Mouse (Mus musculus): ENCODE measurements around the gene Ky.

Ky gene

GRCm38 (mm10) chr9:102504716-102505378 lies 703 bp upstream of the Ky start:
- DNase-seq, result no peak

DNA sequence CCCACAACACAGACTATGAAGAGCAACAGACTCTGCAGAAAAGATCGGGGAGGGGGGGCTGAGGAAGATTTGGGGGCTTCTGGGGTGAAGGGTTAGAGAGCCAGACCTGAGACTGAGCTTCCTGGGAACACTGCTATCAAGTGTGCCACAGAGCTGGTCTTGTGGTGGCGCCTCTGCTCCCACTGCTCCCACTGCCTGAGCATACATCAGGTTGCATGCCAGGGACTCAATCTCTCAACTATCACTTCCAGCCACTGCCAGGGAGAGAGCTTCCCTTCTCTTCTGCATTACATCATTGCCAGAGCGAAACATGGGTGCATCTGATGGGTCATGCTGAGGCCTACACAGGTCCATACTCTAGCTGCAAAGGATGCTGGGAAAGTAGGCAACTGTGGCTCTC lies 2.8 kb downstream of the Ky start:
- no peak for DNase-seq

GRCm38 (mm10) chr9:102511423-102511822 lies 5.9 kb downstream of the Ky start:
- DNase-seq, result no peak

- no peak for DNase-seq
These were observed 8.0 kb downstream of the Ky start for GRCm38 (mm10) chr9:102513578-102513977.

DNA sequence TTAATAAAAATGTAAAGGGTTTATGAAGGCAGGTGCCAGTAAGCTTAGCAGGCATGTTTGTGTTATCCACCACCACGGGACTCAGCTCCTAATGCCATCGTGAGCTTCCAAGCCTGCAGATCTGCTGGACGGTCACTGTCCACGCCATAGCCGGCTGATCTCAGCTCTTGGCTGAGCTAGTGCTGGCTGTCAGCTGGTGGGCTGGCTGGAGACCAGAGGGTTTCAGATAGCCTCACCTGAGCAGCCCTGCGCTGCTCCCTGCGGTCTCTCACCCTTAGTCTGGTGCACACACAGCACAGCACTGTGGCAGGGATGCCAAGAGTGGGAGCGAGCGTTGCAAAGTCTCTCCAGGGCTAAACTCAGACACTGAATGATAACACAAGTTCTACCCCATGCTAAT lies 12.9 kb downstream of the Ky start:
- no peak for DNase-seq

GRCm38 (mm10) chr9:102521396-102521795 lies 15.8 kb downstream of the Ky start:
- no peak for DNase-seq

DNA sequence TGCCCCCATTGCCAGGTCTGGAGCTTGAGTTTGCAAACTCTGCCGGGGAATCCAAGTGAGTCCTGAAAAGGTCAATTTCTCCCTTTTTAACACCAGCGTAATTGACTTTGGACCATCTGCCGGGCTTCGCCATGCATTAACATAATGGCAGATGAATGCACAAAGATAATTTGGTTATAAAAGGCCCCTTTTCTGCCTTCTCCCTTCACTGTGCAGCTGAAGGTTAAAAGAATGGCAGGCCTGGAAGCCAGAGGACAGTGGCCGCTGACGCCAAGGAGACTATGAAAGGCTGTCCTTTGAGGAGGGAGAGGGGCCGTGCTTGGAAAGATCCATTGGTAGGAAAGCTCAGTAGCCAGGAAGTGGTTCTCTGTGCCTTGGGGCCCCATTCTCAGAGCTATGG lies 22.6 kb downstream of the Ky start:
- DNase-seq, result no peak

GRCm38 (mm10) chr9:102528561-102528960 lies 23.0 kb downstream of the Ky start:
- no peak for DNase-seq

GRCm38 (mm10) chr9:102529008-102529407 lies 23.5 kb downstream of the Ky start:
- no peak for DNase-seq

GRCm38 (mm10) chr9:102531051-102531892 lies 25.7 kb downstream of the Ky start:
- no peak for DNase-seq

DNA sequence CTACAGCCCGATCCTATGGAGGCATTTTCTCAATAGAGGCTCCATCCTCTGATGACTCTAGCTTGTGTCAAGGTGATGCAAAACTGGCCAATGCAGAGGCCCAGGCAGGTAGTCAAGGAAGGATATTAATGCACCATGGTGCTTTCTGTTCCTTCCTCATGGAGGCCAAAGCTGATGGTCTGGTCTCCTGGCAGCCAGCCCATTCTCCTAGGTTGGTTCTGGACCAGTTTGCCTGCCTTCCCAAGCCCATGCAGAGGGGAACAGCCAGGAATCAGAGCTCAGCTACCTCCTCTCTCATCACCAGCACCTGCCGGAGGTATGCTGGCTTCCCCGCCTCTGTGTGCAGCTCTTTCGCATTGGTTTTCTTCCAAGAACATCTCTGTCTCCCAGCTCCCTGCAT lies 31.4 kb downstream of the Ky start:
- no peak for DNase-seq

DNA sequence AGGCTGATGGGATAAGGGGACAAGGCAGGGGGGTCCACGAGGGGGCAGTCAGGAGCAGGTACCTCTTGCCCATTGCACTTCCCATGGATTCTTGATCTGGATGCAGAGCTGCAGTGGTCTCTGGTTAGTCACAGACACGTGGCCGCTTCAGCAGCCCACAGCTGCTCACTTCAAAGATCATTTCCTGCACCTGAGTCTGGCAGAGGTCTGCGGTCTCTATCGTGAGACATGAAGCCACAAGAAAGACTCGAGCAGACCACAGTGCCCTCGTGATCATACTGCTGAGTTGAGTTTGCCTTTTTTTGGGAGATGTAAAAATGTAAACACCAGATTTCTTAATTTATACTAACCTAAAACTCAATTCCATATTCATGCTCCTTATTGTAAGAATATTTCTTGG lies 34.1 kb downstream of the Ky start:
- DNase-seq, result no peak

DNA sequence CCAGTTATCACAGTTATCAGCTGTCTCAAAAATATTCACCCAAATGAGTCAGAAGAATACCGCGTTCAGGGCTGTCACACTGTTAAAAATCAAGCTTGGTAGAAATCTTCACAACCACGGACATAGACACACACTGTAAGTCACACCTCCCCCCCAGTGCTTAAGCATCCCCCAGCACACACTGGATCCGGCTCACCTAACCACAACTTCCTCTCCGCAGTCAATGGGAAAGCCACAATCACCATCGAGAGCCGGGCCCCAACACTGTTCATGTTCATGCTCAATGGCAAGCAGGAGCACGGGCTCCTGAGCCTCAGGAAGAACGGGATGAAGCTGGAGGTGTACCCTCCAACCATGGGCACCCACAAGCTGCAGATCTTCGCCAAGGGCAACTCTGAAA lies 36.1 kb downstream of the Ky start:
- no peak for DNase-seq

GRCm38 (mm10) chr9:102542540-102542939 lies 37.0 kb downstream of the Ky start:
- DNase-seq, result no peak

- no peak for DNase-seq
These were observed 38.2 kb downstream of the Ky start for GRCm38 (mm10) chr9:102543761-102544115.

- no peak for DNase-seq
These were observed 38.7 kb downstream of the Ky start for GRCm38 (mm10) chr9:102544116-102544772.

DNA sequence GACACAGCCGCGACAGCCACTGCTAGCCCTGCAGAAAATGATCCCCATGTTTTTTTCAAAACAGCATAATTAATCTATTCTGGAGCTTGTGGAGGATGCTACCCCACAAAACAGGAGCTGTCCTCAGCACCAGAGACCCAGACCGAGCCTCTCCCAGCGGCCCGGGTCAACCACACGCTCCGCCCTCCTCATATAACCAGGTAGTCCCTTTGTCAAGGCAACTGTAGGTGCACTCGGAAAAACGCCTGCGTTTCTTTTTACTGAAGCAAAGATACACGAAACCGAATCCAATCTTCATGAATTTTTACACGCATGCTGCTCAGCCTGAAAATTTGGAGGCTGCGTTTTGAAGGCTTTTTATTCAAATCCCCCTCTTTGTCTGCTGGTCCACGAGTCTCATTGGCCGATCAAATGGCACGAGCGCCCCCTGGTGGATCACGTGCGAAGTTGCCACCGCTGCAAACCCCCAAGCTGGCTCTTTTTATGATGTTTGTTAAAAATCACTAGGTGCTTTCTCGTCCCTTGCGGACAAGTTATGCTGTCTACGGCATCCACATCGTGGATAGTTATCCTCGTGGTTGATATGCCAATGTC lies 39.3 kb downstream of the Ky start:
- peak; percentile 40 to 89 for DNase-seq

GRCm38 (mm10) chr9:102545406-102546255 lies 40.1 kb downstream of the Ky start:
- no peak for DNase-seq

DNA sequence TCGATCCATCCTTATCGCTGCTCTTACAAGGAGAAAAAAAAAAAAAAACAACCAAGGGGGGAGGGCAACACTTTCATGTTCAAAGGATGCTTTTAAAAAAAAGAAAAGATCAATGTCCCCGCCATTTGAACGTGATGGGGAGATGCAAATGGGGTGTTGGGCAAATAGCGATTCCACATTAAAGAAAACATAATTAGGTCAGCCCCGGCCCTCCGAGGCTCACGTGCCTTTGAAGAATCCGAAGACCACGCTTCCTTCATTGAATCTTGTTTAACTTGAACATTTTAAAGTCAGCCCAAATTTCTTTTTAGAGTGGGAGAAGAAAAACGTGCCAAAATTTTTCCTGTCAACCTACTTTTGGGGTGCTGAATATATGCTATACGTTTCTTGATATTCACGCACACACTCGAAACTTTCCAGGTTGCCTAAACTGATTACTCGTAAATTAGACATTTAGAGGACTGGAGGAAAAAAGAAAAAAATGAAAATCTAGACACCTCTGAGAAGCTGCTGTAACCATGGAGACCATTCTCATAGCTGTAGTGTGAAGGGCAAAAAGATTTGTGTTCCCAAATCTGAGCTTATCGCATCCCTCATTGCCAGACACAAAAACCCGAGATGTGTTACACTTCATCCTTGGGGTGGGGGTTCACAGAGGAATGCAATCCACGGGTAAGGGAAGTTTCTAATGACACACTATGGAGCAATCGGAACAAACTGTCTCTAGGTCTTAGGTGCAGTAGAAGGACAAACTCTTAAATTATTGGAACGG lies 40.9 kb downstream of the Ky start:
- no peak for DNase-seq

- DNase-seq, result no peak
These were observed 41.4 kb downstream of the Ky start for GRCm38 (mm10) chr9:102547028-102547354.

DNA sequence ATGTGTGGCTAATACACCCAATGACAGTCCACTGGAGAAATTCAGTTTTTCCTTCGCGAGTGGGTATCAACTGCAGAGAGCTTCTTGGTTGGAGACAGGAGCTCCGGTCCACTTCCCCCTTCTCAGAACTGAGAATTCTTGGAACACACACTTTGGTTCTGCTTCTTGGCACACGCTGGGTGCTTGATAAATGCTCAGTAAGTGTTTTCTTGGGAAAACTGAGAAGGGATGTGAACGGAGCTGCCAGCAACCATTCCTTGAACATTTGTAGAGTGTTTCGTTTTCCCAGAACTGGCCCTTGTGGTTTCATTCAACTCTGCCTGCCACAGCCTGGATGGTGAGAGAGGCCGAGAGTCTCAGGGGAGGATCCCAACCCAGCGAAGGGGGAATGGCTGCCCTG lies 43.7 kb downstream of the Ky start:
- DNase-seq, result no peak

- DNase-seq, result peak; percentile 28 to 46
These were observed 46.2 kb downstream of the Ky start for GRCm38 (mm10) chr9:102551771-102552170.
